ENCODE assay signal across 9 mouse cellular contexts in the genomic region with DNA sequence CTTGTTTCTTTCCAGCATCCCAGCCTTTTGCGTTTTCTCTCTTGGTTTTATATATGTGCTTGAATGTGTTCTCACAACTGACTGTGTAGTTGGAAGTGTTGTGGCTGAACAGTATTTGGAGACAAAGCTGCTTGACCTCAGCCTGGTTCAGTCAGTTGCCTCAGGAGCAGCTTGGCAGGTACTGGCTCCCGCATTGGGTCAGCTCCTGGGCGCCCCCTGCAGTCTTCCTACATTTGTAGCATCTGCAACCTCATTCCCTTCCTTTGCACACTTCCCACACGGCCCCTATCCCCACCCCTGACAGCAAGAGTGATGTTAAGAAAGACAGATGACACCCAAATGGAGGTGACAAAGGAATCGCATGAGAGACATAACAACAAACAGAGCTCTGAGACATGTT. TPM values are rescaled to one million over a fixed set of nuclear protein-coding genes. Genes with fewer than 3 reads are reported as not detected.
DNase-seq lines count a peak whose midpoint lies in the region; ATAC-seq lines count a peak whose summit lies in the region.
"Had no signal": no experiment of that assay in that cellular context is flagged by ENCODE, and none has a peak within 500 bp of the region (broad histone marks: within the 10 kb centered on the region; RNA-seq: fewer than 3 reads in every experiment).

No protein-coding gene starts in this region.

- H3K9ac ChIP-seq in midbrain, embryonic 12.5 days (replicated peaks): no peak overlapping the region
- no peak overlapping the region for H3K9ac ChIP-seq in midbrain, embryonic 13.5 days (replicated peaks)

- WGBS in midbrain, embryonic 12.5 days: 16% methylated on average over 5 of the region's 5 CpGs
- 9% methylated on average over 5 of the region's 5 CpGs for WGBS in midbrain, embryonic 13.5 days

- no peaks in the 10 kb centered on the region for H3K36me3 ChIP-seq in midbrain, embryonic 12.5 days
- H3K36me3 ChIP-seq in midbrain, embryonic 13.5 days: no peaks in the 10 kb centered on the region

- H3K4me1 ChIP-seq in midbrain, embryonic 12.5 days: no peaks in the 10 kb centered on the region
- no peaks in the 10 kb centered on the region for H3K4me1 ChIP-seq in midbrain, embryonic 13.5 days (replicated peaks)

- no peaks in the 10 kb centered on the region for H3K27me3 ChIP-seq in midbrain, embryonic 12.5 days
- H3K27me3 ChIP-seq in midbrain, embryonic 13.5 days: no peaks in the 10 kb centered on the region

- DNase-seq in cerebellum, adult 18-20 months: peak; percentile 84 to 89
- DNase-seq in gastrocnemius, postnatal 10 days: peak; percentile 78
- peak; percentile 65 for DNase-seq in layer of hippocampus, adult 11-12 months (ENCODE audit: low spot score)
- DNase-seq in lung, adult 18-20 months: peak; percentile 67 to 74
- DNase-seq in right cerebral cortex, adult 2 months (ENCODE audit: low spot score in 2 of 2): peak; percentile 56 to 58
- peak; percentile 33 for DNase-seq in yolk sac, embryonic 10.5 days (ENCODE audit: low spot score)

- no peaks in the 10 kb centered on the region for H3K9me3 ChIP-seq in midbrain, embryonic 12.5 days
- no peaks in the 10 kb centered on the region for H3K9me3 ChIP-seq in midbrain, embryonic 13.5 days

- H3K4me3 ChIP-seq in midbrain, embryonic 12.5 days: no peak overlapping the region
- H3K4me3 ChIP-seq in midbrain, embryonic 13.5 days (replicated peaks): no peak overlapping the region

- H3K27ac ChIP-seq in midbrain, embryonic 12.5 days (replicated peaks): no peak overlapping the region
- H3K27ac ChIP-seq in midbrain, embryonic 13.5 days: no peak overlapping the region

- H3K4me2 ChIP-seq in midbrain, embryonic 12.5 days (replicated peaks): no peak overlapping the region
- no peak overlapping the region for H3K4me2 ChIP-seq in midbrain, embryonic 13.5 days (replicated peaks)

- 0 out of 2 replicates have a peak, but pooled peaks have one; percentile 49 for ATAC-seq in midbrain, embryonic 12.5 days (ENCODE audit: low FRiP score, low read depth)
- ATAC-seq in midbrain, embryonic 13.5 days: no peak

RNA-seq across cellular contexts. Expression of a gene that starts 11.4 kb away (rescaled TPM):
- not detected in 2 replicates for polyA plus RNA-seq in midbrain, embryonic 12.5 days (2016; fragmentation: Nextera tagmentation; extraction: Ambion mirVana)
- polyA plus RNA-seq in midbrain, embryonic 13.5 days (2015; fragmentation: Nextera tagmentation; extraction: Ambion mirVana): not detected in 2 replicates
- not detected for total RNA-seq in gastrocnemius, postnatal 10 days (2021)
- total RNA-seq: layer of hippocampus, adult 18-20 months had no signal

RNA-seq across cellular contexts. Expression of a gene that starts 14.4 kb away (rescaled TPM):
- 103 and 106 TPM in 2 replicates for polyA plus RNA-seq in midbrain, embryonic 12.5 days (2016; fragmentation: Nextera tagmentation; extraction: Ambion mirVana)
- polyA plus RNA-seq in midbrain, embryonic 13.5 days (2015; fragmentation: Nextera tagmentation; extraction: Ambion mirVana): 82.4 and 86.5 TPM in 2 replicates
- 10 to 100 TPM; 56.2 to 65.2 TPM for total RNA-seq in gastrocnemius, postnatal 10 days (2021)

RNA-seq across cellular contexts. Expression of a gene that starts 32.3 kb away (rescaled TPM):
- 15.3 and 16.1 TPM in 2 replicates for polyA plus RNA-seq in midbrain, embryonic 12.5 days (2016; fragmentation: Nextera tagmentation; extraction: Ambion mirVana)
- polyA plus RNA-seq in midbrain, embryonic 13.5 days (2015; fragmentation: Nextera tagmentation; extraction: Ambion mirVana): 13.2 and 14.2 TPM in 2 replicates
- total RNA-seq in gastrocnemius, postnatal 10 days (2021): 1 to 10 TPM; 5.7 to 7.9 TPM

RNA-seq across cellular contexts. Expression of a gene that starts 32.9 kb away (rescaled TPM):
- not detected in 2 replicates for polyA plus RNA-seq in midbrain, embryonic 12.5 days (2016; fragmentation: Nextera tagmentation; extraction: Ambion mirVana)
- 0.16 TPM in 1 of 2 replicates, not detected in the other for polyA plus RNA-seq in midbrain, embryonic 13.5 days (2015; fragmentation: Nextera tagmentation; extraction: Ambion mirVana)
- not detected for total RNA-seq in gastrocnemius, postnatal 10 days (2021)
- total RNA-seq: layer of hippocampus, adult 18-20 months had no signal

RNA-seq across cellular contexts. Expression of a gene that starts 37.2 kb away (rescaled TPM):
- polyA plus RNA-seq in midbrain, embryonic 12.5 days (2016; fragmentation: Nextera tagmentation; extraction: Ambion mirVana): 318 and 320 TPM in 2 replicates
- polyA plus RNA-seq in midbrain, embryonic 13.5 days (2015; fragmentation: Nextera tagmentation; extraction: Ambion mirVana): 357 and 363 TPM in 2 replicates
- 100 to 1,000 TPM; 116 to 124 TPM for total RNA-seq in gastrocnemius, postnatal 10 days (2021)

Comparison
In these comparisons a context has a peak if more than half of its experiments do, and no peak if none do; other contexts are left out.
1. DNase-seq: peak in every context shown above with its lines; median percentile 86 in cerebellum, adult 18-20 months; 78 in gastrocnemius, postnatal 10 days; 70 in lung, adult 18-20 months; 65 in layer of hippocampus, adult 11-12 months; 57 in right cerebral cortex, adult 2 months; 33 in yolk sac, embryonic 10.5 days.